Comparison of ENCODE assay signal across 8 mouse cellular contexts in the genomic region with DNA sequence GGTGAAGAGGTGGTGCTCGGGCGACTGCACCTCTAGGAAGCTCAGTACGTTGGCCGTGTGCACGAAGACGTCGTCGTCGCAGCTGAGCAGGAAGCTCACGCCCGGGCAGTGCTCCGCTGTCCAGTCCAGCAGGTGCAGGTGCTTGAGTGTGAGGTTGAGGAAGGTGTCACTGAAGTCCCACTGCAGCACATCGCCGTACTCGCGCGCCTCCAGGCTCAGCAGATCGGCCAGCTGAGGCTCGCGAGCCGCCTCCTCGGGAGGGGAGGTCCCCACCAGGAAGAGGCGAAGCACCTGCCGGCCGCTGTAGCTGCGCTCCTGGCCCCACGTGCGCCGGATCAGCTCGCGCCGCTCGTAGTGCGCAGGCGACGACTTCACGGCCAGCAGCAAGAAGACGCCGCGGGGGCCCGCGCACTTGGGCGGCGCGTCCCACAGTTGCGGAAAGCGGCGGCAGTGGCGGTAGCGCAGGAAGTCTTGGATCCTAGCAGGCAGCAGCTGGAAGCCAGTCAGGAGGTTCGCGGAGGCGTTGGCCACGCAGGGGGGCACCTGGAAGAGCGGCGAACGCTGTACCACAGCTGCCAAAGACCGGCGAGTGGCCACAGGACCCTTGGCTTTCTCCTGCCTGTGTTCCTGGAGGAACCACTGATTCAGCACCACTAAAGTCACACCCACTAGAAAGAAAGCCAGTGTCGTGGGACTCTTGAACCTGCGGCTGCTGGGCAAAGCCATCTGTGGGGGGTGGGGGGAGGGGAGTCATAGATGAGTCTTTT. TPM values are rescaled to one million over a fixed set of nuclear protein-coding genes. Genes with fewer than 3 reads are reported as not detected.
DNase-seq lines count a peak whose midpoint lies in the region; ATAC-seq and TF ChIP-seq lines count a peak whose summit lies in the region.

No protein-coding gene starts in this region.

- peak overlapping the region; percentile 34 for H3K4me3 ChIP-seq in lung, embryonic 14.5 days (ENCODE audit: low read depth, low read length)
- H3K4me3 ChIP-seq in forebrain, embryonic 16.5 days (replicated peaks; ENCODE audit: low read length), result peak overlapping the region; percentile 52
- peak overlapping the region; percentile 35 for H3K4me3 ChIP-seq in limb, embryonic 15.5 days

- H3K4me1 ChIP-seq in lung, embryonic 14.5 days (ENCODE audit: insufficient read depth), result 0 out of 2 replicates have a peak, but pooled peaks cover 7% of the 10 kb centered on the region
- peaks cover 11% of the 10 kb centered on the region for H3K4me1 ChIP-seq in forebrain, embryonic 16.5 days (replicated peaks; ENCODE audit: control insufficient read depth, insufficient read depth, low read length)
- H3K4me1 ChIP-seq in limb, embryonic 15.5 days, result peaks cover 15% of the 10 kb centered on the region

- no peak overlapping the region for H3K9ac ChIP-seq in lung, embryonic 14.5 days
- H3K9ac ChIP-seq in forebrain, embryonic 16.5 days (replicated peaks; ENCODE audit: low read depth, low read length), result peak overlapping the region; percentile 54
- H3K9ac ChIP-seq in limb, embryonic 15.5 days, result no peak overlapping the region

- DNase-seq in adrenal gland, adult 2 months, result peak; percentile 39
- DNase-seq in adrenal gland, postnatal 4 days (ENCODE audit: low spot score in 2 of 2), result no peak
- DNase-seq in lung, embryonic 14.5 days, result peak; percentile 50
- DNase-seq in lung, postnatal 36 days, result no peak
- no peak for DNase-seq in spleen, postnatal 10 days (ENCODE audit: low spot score in 2 of 2)

- H3K27me3 ChIP-seq in lung, embryonic 14.5 days (ENCODE audit: insufficient read depth, low read length), result peaks cover 43% of the 10 kb centered on the region
- H3K27me3 ChIP-seq in forebrain, embryonic 16.5 days (replicated peaks; ENCODE audit: control insufficient read depth, insufficient read depth, low read length), result peaks cover 42% of the 10 kb centered on the region
- peaks cover 58% of the 10 kb centered on the region for H3K27me3 ChIP-seq in limb, embryonic 15.5 days

- peak overlapping the region; percentile 64 for H3K4me2 ChIP-seq in lung, embryonic 14.5 days
- peak overlapping the region; percentile 96 for H3K4me2 ChIP-seq in forebrain, embryonic 16.5 days (ENCODE audit: low read length)
- peak overlapping the region; percentile 60 for H3K4me2 ChIP-seq in limb, embryonic 15.5 days

- H3K9me3 ChIP-seq in lung, embryonic 14.5 days (ENCODE audit: low read depth, low read length), result no peaks in the 10 kb centered on the region
- H3K9me3 ChIP-seq in forebrain, embryonic 16.5 days (ENCODE audit: control insufficient read depth, low read length), result no peaks in the 10 kb centered on the region
- H3K9me3 ChIP-seq in limb, embryonic 15.5 days, result no peaks in the 10 kb centered on the region

- no peak for TF ChIP-seq CTCF in lung, embryonic 14.5 days (IDR thresholded peaks at IDR 0.05; ENCODE audit: low read depth)

- no peaks in the 10 kb centered on the region for H3K36me3 ChIP-seq in lung, embryonic 14.5 days (ENCODE audit: insufficient read depth)
- H3K36me3 ChIP-seq in forebrain, embryonic 16.5 days (ENCODE audit: control insufficient read depth, insufficient read depth), result no peaks in the 10 kb centered on the region
- H3K36me3 ChIP-seq in limb, embryonic 15.5 days, result no peaks in the 10 kb centered on the region

- WGBS in lung, embryonic 14.5 days, result 1% methylated on average over 61 of the region's 61 CpGs
- 1% methylated on average over 61 of the region's 61 CpGs for WGBS in forebrain, embryonic 16.5 days
- 2% methylated on average over 61 of the region's 61 CpGs for WGBS in limb, embryonic 15.5 days

- H3K27ac ChIP-seq in lung, embryonic 14.5 days (ENCODE audit: low read depth), result no peak overlapping the region
- H3K27ac ChIP-seq in forebrain, embryonic 16.5 days (ENCODE audit: low read length), result no peak overlapping the region
- H3K27ac ChIP-seq in limb, embryonic 15.5 days, result no peak overlapping the region

- ATAC-seq in lung, embryonic 14.5 days (ENCODE audit: insufficient read depth), result peak; percentile 62
- ATAC-seq in forebrain, embryonic 16.5 days, result peak; percentile 65
- ATAC-seq in limb, embryonic 15.5 days (ENCODE audit: insufficient number of reproducible peaks, low FRiP score, low TSS enrichment, low read depth), result no peak
- 0 out of 2 replicates have a peak, but pooled peaks have one; percentile 11 for ATAC-seq in neutrophil, adult 5-6 weeks (ENCODE audit: extremely low read depth, insufficient number of reproducible peaks, low FRiP score, poor library complexity, severe bottlenecking)

RNA-seq across cellular contexts. Expression of gene B3gnt6, which starts 5.1 kb away (rescaled TPM):
- total RNA-seq in adrenal gland, adult 2 months (2021), result under 1 TPM in 1 of 2 experiments, not detected in 1; 0.78 TPM
- polyA plus RNA-seq in adrenal gland, adult 2 months (2012; rRNA removed), result 0.19 and 0.20 TPM in 2 replicates
- total RNA-seq in adrenal gland, postnatal 4 days (2021), result 1 to 10 TPM; 1.3 to 1.8 TPM
- polyA plus RNA-seq in lung, embryonic 14.5 days (2014; fragmentation: Nextera tagmentation; extraction: Ambion mirVana), result not detected in 2 replicates
- 0.30 and 0.36 TPM in 2 replicates for polyA plus RNA-seq in forebrain, embryonic 16.5 days (2015; fragmentation: Nextera tagmentation; extraction: Ambion mirVana)
- 0.16 TPM in 1 of 2 replicates, not detected in the other for polyA plus RNA-seq in limb, embryonic 15.5 days (2015; fragmentation: Nextera tagmentation; extraction: Ambion mirVana)
- total RNA-seq in neutrophil, adult 5-6 weeks (2017), result not detected in 2 replicates

RNA-seq across cellular contexts. Expression of gene Capn5, which starts 16.1 kb away (rescaled TPM):
- 1 to 10 TPM; 4.1 to 6.1 TPM for total RNA-seq in adrenal gland, adult 2 months (2021)
- polyA plus RNA-seq in adrenal gland, adult 2 months (2012; rRNA removed), result 8.4 and 11.2 TPM in 2 replicates
- 10 to 100 TPM; 15.6 to 18.7 TPM for total RNA-seq in adrenal gland, postnatal 4 days (2021)
- 4.5 and 5.4 TPM in 2 replicates for polyA plus RNA-seq in lung, embryonic 14.5 days (2014; fragmentation: Nextera tagmentation; extraction: Ambion mirVana)
- 17.5 and 18.7 TPM in 2 replicates for polyA plus RNA-seq in forebrain, embryonic 16.5 days (2015; fragmentation: Nextera tagmentation; extraction: Ambion mirVana)
- 10.1 and 11.5 TPM in 2 replicates for polyA plus RNA-seq in limb, embryonic 15.5 days (2015; fragmentation: Nextera tagmentation; extraction: Ambion mirVana)
- 7.6 and 11.2 TPM in 2 replicates for total RNA-seq in neutrophil, adult 5-6 weeks (2017)

RNA-seq across cellular contexts. Expression of gene Omp, which starts 48.9 kb away (rescaled TPM):
- 1 to 10 TPM in 1 of 2 experiments, under 1 TPM in 1; 0.17 to 5.7 TPM for total RNA-seq in adrenal gland, adult 2 months (2021)
- polyA plus RNA-seq in adrenal gland, adult 2 months (2012; rRNA removed), result 3.3 and 10.3 TPM in 2 replicates
- total RNA-seq in adrenal gland, postnatal 4 days (2021), result 1 to 10 TPM in 1 of 2 experiments, under 1 TPM in 1; 0.79 to 1.3 TPM
- polyA plus RNA-seq in lung, embryonic 14.5 days (2014; fragmentation: Nextera tagmentation; extraction: Ambion mirVana), result 0.33 TPM in 1 of 2 replicates, not detected in the other
- 0.66 and 0.84 TPM in 2 replicates for polyA plus RNA-seq in forebrain, embryonic 16.5 days (2015; fragmentation: Nextera tagmentation; extraction: Ambion mirVana)
- polyA plus RNA-seq in limb, embryonic 15.5 days (2015; fragmentation: Nextera tagmentation; extraction: Ambion mirVana), result 0.18 and 0.45 TPM in 2 replicates
- total RNA-seq in neutrophil, adult 5-6 weeks (2017), result 0.61 and 1.4 TPM in 2 replicates

Comparison
In these comparisons a context has a peak if more than half of its experiments do, and no peak if none do; other contexts are left out.
1. DNase-seq: peak in adrenal gland, adult 2 months (single experiment) and lung, embryonic 14.5 days (single experiment); none in adrenal gland, postnatal 4 days (0 of 2), lung, postnatal 36 days (single experiment) and spleen, postnatal 10 days (0 of 2).
2. Peak in every context shown above with its lines, with median percentiles within 50 percentile points of each other: H3K4me2 ChIP-seq and H3K4me3 ChIP-seq.